Mouse (Mus musculus): ENCODE data around the gene Slc16a1.
"Not testable (repeated sequence)": the region's sequence is repeated elsewhere in the genome, so short reads cannot be mapped to it uniquely, and the experiment has no call there.

Gene Slc16a1

DNA sequence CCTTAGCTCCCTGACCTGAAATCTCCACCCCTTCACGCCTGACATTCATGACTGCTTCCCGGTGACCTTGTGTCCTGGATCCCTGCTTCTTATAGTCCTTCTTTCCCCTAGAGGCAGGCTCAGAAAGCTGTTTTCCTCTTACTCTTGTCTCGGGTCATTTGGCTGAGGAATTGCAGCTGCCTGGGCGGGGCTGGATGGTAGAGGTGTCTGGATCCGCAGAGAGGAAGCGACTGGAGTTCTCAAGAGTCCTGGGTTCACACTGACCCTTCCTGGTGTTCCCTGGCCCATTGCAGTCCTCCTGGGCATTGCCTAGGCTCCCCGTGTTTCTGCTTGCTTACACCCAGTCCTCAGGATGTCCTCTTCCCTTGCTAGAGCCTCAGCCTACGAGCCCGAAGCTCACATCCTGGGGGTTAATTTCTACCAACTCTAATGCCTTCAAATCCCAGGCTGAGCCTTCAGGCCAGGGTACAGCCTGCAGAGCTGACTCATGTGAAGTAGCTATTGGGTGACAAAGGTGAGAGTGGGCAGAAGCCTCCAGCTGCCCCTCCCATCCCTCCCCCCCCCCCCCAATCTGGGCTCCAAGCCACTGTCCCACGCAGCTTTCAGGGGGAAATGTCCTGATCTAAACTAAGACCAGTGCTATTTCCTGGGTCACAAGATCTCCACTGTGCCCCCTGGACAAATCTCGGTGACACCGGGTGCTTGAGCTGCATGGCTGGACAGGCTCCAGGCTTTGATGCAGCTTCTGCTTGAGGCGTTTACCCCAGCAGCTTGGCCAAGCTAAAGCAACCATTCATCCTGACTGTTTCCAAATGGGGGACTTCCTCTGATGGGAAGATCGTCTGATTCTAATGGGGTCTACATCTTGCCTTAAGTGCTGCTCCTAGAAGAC is 36.1 kb downstream of the Slc16a1 start:
- no peak for DNase-seq (ENCODE audit: low read depth, low spot score)

DNA sequence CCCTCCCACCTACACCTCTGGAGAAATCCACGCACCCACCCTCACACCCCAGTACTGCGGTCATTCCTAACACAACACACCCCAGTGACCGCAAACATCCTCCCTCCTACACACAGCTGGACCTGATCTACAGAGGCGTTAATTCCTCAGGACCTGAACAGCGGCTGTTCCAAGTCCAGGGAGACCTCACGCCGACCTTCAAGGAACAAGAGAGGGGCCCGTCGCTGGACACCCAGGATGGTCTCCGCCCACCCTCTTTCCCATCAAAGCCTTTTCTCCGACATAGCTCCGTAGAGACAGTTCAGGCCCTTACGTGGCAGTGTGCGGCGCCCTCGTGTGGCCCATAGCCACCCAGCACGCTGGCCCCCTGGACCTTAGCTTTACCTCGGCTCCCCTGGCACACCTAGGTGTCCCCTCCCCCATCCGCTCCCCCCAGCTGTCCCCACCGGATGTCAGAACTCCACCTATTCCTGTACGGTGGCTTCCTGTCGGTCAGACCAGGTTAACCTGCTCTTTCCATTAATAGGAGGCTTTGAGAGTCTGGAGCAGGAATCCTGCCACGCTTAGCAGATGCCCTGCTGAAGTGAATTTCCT is 36.9 kb downstream of the Slc16a1 start:
- DNase-seq (ENCODE audit: low read depth, low spot score), result peak; percentile 85

DNA sequence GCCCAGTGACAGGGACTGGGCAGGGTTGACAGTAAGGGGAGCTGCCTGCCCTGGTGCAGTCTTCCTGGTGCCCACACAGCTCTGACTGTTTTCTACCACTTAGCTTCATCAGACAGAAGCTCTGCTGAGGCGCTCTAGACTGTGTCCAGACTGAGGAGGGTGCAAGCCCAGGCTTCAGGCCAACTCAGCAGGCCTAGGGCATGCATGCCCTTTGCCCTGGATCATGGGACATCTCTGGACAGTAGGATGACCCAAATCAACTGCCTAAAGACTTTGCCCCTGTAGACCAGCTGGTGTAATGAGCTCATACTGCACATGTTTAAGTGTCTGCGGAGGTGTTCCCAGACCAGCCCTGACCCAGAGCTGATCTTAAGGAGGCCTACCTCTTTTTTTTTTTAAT is 39.3 kb downstream of the Slc16a1 start:
- no peak for DNase-seq (ENCODE audit: low read depth, low spot score)

DNA sequence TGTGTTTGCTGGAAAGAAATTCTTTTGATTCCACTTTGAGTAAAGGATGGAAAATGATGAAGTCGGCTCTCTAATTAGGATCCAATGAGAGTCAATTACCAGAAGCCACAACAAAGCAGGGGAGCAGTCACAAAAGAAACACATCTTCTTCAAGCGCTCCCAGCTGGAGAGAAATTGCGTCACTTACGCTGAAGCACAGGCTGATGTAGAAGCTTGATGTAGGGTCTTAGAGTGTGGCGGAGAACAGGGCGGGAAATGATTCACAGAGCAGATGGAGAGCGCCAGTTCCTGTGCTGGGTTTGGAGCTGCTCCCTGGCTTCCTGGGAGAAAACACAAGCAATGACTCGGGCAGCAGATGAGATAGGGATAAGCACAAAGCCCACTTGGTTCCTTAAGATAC is 40.4 kb downstream of the Slc16a1 start:
- peak; percentile 70 for DNase-seq (ENCODE audit: low read depth, low spot score)

DNA sequence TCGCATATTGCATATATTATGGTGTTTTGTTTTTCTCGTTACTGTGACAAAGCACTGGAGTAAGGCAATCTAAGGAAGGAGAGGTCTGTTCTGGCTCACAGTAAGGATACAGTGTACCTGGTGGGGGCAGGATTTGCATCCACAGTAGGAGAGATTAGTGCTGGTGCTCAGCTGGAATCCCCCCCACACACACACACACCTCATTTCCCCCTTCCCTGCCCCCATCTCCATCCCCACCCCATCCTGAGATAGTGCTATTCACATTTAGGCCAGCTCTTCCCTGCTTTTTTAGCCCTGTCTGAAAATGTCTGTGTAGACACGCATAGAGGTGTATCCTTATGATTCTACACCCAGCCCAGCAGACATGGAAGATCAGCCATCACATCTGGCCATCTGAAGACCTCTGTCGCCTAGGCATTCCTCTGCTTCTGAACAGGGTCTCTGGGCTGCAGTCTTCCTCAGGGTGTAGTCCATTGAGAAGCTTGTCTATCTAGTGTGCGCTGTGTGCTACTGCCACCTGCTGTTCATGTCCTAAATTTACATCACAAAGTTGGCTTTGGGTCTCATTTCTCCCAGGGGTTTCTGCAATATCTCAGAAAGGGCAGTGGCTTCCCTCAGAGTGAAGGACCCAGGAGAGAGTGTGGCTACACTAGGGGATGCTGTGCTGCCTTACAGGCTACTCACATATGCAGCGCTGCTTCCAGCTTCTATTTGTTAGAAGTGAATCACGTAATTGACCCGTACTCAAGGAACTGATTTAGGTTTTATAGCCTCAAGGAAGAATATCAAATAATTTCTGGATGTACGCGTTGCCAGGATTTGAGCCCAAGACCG is 44.4 kb downstream of the Slc16a1 start:
- DNase-seq (ENCODE audit: low read depth, low spot score), result peak; percentile 81

DNA sequence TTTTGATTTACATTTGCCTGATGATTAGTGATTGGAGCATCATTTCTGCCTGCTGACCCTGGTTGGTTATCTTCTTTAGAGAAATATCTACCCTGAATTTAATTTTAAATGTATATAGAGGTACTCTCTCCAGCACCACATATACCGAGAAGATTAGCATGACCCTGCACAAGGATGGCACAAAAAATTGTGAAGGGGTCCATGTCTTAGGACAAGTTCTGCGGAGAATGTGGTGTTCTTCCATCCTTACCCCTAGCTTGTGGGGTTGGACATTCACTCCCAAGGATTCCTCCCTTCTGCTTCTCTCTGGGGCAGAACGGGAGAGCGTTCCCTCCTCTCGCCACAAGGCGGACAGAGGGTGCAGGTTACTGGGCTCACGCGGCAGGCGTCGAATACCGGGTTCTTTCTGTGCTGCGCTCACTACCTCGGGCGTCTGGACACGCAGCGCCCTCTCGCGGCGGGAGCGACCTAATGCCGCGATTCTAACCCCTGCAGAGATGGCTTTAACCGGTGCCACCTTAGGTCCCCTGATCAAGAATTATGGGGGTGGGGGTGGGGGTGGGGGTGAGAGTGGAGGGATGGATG is 62.4 kb downstream of the Slc16a1 start:
- peak; percentile 81 for DNase-seq (ENCODE audit: low read depth, low spot score)

DNA sequence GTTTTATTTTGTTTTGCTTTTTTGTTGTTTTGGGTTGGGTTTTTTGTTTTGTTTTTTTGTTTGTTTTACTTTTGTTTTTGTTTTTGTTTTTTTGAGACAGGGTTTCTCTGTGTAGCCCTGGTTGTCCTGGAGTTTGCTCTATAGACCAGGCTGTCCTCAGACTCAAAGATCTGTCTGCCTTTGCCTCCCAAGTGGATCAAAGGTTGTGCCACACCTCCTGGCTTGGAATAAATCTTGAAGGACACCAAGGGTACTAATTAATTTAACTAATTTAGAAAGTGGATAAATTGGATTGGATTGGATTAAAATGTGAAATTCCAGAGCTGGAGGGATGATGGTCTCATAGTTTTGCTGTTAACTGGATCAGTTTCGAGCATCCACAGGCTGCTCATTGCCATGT is 63.3 kb downstream of the Slc16a1 start:
- DNase-seq (ENCODE audit: low read depth, low spot score), result no peak

DNA sequence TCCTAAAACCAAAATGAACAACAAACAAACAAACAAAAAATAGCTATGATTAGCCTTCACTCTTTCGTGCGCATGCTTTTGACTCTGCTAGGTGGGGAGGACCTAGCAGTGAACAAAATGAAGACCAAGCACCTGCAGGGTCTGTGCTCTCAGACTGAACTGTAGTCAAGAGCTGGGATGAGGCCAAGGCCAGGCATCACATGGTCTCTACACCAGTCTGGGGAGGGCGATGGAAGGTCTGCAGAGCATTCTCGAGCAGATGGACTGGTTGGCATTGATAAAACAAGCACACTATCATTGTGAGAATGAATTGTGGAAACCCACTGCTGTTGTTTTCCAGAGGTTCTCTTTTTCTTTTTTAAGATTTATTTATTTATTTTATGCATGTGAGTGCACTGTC is 65.5 kb downstream of the Slc16a1 start:
- DNase-seq (ENCODE audit: low read depth, low spot score), result no peak

DNA sequence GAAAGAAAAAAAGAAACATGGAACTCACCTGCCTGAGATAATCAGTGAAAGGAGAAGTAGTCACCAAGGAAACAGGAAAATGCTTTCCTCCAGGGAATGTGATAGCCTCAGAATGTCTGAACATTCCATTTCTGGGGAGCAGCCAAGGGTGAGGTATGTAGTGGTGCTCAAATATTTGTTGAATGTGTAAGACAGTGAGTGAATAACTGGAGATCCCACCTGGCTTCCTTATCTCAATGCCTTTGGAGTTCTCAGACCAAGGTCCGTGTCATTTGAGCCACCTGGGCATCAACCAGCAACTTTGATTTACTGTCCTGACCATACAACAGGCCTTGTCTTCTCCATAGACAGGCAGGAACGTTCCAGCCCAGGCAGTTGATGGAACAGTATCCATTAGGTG is 68.0 kb downstream of the Slc16a1 start:
- DNase-seq (ENCODE audit: low read depth, low spot score), result no peak

DNA sequence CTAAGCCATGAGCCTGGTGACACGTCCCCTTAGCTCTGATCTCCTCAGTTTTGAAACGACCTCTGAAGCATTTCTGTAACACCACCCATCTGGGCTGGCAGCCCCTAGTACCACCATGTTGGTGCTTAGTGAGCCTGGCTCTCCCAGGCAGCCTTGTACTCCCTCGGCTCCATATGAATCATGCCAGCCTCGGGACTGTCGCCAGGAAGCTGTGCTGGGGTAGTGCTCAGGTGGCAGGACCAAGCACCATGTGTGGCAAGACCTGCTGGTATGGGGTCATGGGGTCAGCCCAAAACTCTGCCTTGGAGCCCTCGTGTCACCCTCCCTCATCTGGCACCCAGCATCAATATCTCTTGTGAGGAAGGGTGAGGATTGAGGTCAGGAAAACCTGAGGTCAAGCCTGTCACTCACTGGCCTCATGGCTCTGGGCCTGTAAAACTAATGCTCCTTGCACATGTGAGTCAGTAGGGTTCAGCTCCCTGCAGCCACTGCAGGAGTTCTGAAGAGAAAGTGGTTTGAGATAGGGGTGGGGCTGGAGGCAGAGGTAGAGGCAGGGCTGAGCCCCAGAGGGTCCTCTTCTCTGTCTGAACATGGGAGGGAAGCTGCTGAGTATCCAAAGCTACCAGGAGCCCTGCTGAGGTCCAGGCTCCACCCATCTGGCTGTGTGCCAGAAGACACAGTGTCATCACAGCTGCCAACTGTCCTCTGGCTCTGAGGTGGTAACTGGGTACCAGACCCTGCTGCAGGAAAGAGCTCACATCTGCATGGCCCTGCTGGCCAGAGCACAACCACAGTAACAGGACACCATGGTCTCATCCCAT is 68.7 kb downstream of the Slc16a1 start:
- not testable (repeated sequence) for DNase-seq (ENCODE audit: low read depth, low spot score)

DNA sequence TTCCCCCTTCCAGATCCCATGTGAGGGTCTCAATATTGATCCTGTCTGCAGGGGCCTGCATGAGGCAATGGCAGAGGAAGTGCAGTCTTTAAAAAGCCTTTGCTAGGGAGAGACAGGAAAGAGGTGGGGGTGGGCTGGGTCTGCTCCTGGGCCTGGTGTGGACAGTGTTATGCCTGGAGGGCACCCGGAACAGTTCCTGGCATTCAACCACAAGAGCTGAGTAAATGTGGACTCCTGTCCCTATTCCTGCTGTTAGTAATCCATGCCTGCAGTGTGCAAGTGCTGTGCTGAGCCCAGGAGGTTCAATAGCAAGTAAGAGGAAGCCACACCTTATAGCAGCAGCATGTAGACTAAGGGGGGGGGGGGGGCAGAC is 69.3 kb downstream of the Slc16a1 start:
- not testable (repeated sequence) for DNase-seq (ENCODE audit: low read depth, low spot score)
